Mouse (Mus musculus) brain, embryonic 14.5 days (tissue): ENCODE measurements at regions not wholly inside any gene's neighbourhood (a gene's known extent, or its start where the extent isn't known, plus 50 kb on each side); places are given as distances from the start of the nearest gene placed in this dataset.

Source experiments
- CTCF ChIP-seq: fragments of 200-500 bp; IDR thresholded peaks from 2 replicates; pipeline ENCODE4 v1.5.1; 2012; ENCODE audit warnings: inconsistent platforms, mild to moderate bottlenecking, moderate library complexity, borderline replicate concordance; ENCODE audit not compliant: insufficient read depth, insufficient read length; ENCODE audit errors: extremely low read depth
- POLR2A ChIP-seq: fragments of 200-500 bp; IDR thresholded peaks from 2 replicates; pipeline ENCODE4 v1.6.1; 2012; ENCODE audit warnings: mild to moderate bottlenecking, inconsistent platforms, borderline replicate concordance; ENCODE audit not compliant: poor library complexity, insufficient read depth, insufficient read length, severe bottlenecking; ENCODE audit errors: extremely low read depth

DNA sequence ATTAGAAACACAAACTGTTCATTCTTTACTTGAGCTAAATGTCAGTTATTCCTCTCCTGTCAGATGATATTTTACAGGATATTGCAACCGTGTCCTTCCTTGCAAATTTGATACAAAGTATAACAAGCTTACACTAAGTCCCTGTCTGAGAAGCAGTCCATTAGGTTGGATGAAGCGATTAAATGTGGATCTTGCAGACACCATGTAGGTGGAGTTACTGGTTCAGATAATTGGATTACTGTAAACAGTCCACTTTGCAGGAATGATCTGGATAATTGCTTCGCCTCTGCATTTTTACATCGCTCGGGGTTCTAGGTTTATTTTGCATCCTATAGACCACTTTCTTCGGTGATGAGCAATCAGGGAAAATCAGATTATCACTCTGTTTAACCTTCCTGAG is 126.2 kb downstream of the Mbl2 start:
- TF ChIP-seq CTCF (no peak), POLR2A (no peak)
